Mouse (Mus musculus) CH12F3 (cell line): Measurements from ENCODE around the gene Wdr41.

ENCODE experiments used
- in situ Hi-C: fragments of 300-500 bp; cut with MboI; formaldehyde crosslinking; loops from 2 replicates; pipeline ENCODE4 v1.14.3; 2020; ENCODE audit warnings: low sequenced_read_pairs

Wdr41 gene

DNA sequence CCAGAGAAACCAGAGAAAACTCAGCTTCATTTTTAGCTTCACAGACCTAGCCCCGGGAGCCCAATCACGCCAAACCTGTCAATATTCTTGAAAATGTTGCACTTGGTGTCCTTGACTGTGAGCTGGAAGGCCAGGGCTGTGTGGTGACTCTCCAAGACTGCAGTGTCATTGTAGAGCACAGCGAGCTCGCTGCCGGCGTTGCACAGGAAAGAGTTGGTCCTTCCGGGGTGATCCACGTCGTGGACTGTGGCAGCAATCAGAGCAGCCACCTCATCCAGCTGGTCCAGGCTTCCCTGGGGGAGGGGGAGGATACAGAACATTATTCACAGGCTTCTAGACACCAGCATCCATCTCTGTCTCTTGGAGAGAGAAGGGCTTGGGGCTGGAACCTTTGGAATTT, 58.0 kb downstream of the Wdr41 start:
- in situ Hi-C loops = no loop called here

DNA sequence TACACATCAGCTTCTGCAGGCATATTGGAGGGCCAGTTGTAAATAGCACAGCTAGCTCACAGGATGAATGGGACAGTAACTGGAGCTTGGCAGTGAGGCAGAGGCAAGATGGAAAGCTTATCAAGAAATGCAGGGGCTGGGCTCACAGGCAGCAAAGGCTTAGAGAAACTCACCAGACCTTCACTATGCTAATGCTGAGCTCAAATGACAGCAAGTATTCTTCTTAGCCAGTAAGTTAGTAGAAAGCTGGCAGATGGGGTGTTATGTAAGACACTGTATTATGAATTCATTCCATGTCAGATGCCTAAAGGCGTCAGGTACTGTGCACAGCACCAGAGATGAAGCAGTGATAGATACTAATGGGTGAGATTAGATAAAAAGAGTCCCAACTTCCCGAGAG, 58.6 kb downstream of the Wdr41 start:
- in situ Hi-C loops = no loop called here

DNA sequence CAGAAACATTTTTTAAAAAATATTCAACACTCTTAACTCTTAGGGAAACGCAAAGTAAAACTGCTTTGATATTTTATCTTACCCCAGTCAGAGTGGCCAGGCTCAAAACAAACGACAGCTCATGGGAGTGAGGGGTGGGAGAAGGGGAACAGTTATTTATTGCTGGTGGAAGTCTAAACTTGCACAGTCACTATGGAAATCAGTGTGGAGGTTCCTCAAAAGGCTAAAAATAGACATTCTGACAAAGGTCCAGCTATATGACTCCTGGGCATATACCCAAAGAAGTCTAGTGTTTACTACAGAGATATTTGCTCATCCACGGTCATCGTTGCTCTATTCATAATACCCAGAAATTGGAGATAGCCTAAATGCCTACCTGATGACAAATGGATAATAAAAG, 62.1 kb downstream of the Wdr41 start:
- in situ Hi-C loops = no loop called here

DNA sequence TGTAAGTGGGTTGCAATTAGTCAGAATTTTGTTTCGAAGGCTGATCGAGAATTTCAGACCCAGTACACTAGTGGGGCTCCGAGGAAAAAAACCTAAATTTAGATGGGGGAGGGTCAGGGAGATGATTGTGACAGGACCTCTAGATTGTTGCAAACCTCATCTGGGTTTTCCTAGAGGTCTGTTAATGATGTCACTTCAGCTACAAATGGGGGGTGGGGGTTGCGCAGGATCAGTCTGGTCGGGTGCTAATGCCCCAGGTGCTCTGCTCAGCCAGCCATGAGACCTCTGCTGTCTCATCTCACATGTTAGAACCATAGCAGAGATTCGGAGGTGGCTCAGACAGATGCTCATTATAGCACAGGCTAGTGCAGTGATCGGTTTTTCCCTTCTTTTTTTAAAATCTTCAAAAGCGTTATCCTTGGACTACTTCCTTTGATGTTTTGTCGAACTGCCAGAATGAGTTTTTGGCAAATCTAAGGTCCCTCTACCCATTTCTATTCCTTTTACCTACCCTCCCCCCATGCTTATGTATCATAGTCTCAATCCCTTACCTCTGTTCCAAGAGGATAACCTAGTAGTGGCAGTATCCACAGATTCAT, 64.1 kb downstream of the Wdr41 start:
- in situ Hi-C loops = no loop called here

DNA sequence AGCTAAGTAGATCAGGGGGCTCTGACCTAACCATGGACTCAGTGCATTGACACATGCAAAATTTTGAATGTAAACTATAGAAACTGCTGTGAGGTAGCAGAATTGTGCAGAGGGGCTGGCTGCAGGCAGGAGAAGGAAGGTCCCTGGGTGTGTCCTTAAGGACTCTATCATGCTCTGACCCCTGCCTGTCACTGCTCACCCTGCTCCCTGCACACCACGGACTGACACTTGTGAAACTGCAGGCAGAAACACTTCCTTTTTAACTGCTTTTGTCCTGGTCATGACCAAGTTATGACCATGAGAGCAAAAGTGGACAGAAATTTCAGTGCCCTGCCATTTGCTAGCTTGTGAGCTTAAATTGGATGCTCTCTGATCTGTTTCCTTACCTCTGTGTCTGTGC, 68.0 kb downstream of the Wdr41 start:
- in situ Hi-C loops = no loop called here

DNA sequence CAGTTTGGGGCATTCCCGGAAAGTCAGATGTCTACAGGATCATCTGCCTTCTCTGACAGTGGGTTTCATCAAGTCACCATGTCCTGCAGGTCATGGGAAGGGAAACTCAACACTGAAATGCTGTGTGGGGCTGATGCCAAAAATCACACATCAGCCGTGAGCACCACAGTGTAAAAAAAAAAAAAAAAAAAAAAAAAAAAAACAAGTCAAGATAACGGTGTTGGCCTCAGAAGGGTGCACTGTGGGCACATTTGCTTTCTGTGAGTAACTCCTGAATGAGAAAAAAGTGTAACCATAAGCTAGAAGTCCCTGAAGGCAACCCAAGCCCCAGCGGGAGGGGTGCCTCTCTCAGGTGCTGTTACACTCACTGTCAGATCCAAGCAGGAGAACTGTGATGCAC, 74.3 kb downstream of the Wdr41 start:
- in situ Hi-C loops = no loop called here

DNA sequence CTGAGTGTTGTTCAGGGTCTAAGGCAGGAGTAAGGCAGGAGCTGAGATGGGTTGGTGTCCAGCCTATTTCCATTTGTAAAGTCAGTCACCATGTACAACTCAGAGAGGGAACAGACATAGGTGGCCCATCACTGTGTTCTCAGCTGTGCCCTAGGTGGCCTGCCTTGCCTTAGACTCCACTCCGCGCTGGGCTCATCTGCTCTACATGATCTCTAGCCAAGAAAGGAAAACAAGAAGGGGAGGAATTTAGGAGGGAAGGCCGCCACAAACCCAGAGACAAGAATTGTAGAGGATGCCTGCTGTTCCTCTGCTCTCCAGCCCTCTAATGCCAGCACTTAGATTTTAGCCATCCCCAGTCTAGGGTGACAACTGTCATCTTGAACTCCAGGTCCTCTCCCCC, 76.3 kb downstream of the Wdr41 start:
- in situ Hi-C loops = no loop called here

DNA sequence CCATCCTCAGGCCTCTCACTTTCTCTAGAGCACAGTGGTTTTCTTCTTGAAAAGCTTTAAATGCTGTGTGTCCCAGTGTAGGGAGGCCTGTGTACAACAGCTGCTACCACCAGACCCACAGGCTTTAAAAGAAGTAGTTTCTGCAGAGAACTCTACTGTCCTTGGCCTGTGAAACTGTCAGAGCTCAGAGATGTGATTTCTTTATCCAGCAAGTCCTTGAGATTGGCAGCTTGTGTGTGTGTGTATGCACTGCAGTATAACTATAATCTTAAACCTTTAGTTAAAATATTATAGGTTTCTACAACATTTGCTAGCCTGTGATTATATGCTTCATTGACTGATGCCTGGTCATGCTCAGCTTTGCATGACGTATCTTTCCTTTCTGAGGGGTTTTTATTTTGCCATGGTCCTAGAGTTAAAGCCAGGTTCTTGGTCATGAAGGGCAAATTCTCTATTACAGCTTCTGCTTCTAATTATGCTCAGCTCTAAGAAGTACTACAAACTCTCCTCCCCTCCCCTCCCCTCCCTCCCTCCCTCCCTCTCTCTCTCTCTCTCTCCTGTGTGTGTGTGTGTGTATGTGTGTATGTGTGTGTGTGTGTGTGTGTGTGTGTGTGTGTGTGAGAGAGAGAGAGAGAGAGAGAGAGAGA, 79.7 kb downstream of the Wdr41 start:
- in situ Hi-C loops = no loop called here

DNA sequence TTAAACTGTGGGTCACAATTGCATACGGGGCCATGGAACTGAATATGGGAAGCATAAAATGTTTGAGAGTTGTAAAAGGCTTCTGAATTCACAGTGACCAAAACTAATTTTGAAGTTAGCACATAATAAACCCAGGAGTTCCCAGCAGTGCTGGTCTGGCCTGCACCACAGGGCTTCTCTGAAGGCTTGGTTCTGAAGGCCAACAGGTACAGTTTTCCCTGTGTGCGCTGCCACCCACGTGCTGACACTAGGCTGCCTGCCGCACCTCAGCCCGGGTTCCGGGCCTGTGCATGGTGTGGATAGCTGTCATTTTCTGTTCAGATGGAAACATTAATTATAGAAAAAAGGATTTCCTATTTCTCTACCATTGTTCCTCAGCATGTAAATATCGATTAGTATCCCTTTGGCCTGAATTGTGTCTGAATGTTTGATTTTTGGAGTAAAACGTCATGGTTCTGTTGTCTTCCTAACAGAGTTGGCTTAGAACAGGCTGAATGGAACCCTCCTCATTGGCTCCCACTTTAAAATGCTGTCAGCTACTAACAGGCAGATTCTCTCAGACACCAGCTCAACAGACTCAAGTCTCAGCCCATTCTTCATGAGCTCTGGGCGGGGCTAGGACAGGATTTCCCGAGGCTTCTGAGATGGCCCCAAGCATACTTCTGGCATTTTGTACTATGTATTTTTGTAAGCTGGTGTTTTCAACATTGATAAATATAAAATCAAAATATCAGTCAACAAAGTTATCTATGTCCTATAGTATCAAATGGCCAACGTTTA, 80.5 kb downstream of the Wdr41 start:
- in situ Hi-C loops = no loop called here

DNA sequence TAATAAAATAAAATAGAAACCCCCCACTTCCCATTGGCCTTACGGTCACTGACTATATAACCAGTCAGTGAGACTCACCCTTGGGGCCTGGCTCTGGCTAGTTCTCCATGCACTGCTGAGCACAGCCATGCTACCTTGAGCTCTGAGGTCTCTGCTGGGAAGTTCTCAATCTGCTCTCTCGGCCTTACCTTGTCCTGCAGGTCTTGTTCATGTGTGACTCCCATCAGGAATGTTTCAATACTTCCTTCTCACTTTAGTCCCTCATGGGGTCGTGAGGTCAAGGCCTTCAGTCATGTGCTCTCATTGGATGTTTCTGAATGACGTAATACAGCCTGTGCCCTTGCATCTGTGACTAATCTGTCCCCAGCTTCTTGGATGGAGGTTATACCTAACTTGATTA, 82.7 kb downstream of the Wdr41 start:
- in situ Hi-C loops = no loop called here

DNA sequence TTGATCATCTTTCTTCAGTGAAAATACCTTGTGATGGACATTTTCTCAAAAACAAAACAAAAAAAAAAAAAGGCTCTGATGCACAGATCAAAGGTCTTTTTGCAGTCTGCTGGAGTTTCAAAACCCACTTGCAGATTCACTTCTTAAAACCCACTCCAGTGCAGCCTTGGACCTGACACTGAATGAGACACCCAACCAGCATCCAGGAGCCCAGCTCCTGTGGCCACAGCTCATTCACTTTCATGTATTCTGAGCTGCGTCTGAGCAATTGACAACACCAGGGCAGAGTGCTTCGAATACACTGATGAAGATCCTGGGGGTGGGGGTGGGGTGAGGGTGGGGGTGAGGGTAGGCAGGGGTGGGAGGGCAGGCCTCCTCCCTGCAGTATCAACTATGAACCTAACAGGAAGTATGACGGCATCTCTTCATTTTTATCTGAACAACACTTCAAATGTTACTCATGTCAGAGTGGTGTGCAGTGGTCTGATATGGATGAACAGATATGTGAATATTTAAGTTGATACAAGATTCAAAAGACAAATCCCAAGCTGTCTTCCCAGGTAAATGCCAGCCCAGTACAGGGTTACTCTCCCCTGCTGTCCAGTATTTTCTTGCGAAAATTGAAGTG, 87.4 kb downstream of the Wdr41 start:
- in situ Hi-C loops = no loop called here

DNA sequence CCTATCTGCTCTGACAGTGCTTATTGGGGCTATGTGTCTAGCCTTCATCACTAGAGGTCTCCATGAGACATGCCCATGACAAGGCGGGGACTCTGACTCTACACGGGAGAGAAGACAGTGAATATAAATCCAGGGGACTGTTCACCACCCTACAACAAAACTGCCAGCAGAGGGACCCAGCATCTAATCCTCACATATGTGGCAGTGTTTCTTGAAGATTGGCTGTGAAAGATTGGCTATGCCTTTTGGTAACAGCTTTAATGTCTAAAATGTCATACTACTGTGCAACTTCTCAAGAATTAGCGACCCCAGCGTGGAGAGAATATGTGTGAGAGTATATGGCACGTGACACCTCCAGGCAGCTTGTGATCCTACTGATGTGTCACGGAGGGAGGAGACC, 91.7 kb downstream of the Wdr41 start:
- in situ Hi-C loops = no loop called here

DNA sequence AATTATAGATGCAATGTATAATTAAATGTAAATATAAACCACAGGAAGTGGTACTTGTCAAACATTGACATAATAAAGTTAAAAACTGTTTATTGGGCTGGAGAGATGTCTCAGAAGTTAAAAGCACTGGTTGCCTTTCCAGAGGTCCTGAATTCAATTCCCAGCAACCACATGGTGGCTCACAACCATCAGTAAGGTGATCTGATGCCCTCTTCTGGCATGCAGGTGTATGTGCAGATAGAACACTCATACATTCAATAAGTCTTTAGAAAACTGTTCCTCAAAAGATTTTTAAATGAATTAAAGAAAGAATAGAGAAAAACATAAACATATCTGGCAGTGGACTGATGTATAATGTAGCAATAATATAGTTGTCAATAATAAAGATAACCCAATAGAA, 94.1 kb downstream of the Wdr41 start:
- in situ Hi-C loops = no loop called here
